Mouse (Mus musculus) liver, adult 2 months (tissue): ENCODE data around the gene Olfr1162.

Source experiments
- CTCF ChIP-seq: fragments of 200-500 bp; IDR thresholded peaks from 2 replicates; pipeline ENCODE4 v1.5.1; 2011; ENCODE audit warnings: low read depth, low read length, control low read depth
- POLR2A ChIP-seq: fragments of 200-500 bp; IDR thresholded peaks from 2 replicates; pipeline ENCODE4 v1.6.1; 2011; ENCODE audit warnings: low read length, control low read depth; ENCODE audit not compliant: insufficient read depth; ENCODE audit errors: extremely low read depth

- no peak for TF ChIP-seq CTCF
- no peak for TF ChIP-seq POLR2A
Observed at GRCm38 (mm10) chr2:88007515-88008318, 43.2 kb downstream of the Olfr1162 start, which contains the start of gene Olfr1160.
